Mouse (Mus musculus) heart, adult 2 months (tissue): ENCODE data around the gene Rabl2. TPM values are rescaled to one million over a fixed set of nuclear protein-coding genes. Genes with fewer than 3 reads are reported as not detected.

ENCODE experiments used
- DNase-seq, 2 experiments: peaks; one replicate each; pipeline ENCODE4 v3.0.0; 2021
- H3K27ac ChIP-seq: fragments of 200-600 bp; 2 replicates; pipeline ENCODE4 v1.8.1; 2022
- H3K27me3 ChIP-seq: fragments of 200-500 bp; 2 replicates; pipeline ENCODE4 v1.6.1; 2012; ENCODE audit warnings: mild to moderate bottlenecking, low read length, inconsistent platforms, mixed read lengths; ENCODE audit not compliant: control insufficient read depth, insufficient read depth
- H3K36me3 ChIP-seq: fragments of 200-500 bp; 2 replicates; pipeline ENCODE4 v1.6.1; 2012; ENCODE audit warnings: low read length, inconsistent platforms; ENCODE audit not compliant: control insufficient read depth, insufficient read depth
- H3K4me1 ChIP-seq: fragments of 200-500 bp; 2 replicates; pipeline ENCODE4 v1.6.1; 2011; ENCODE audit warnings: low read length; ENCODE audit not compliant: control insufficient read depth, insufficient read depth
- H3K4me3 ChIP-seq: fragments of 200-600 bp; 2 replicates; pipeline ENCODE4 v1.8.1; 2022
- H3K79me2 ChIP-seq: fragments of 200-500 bp; replicated peaks from 2 replicates; pipeline ENCODE4 v1.6.1; 2012; ENCODE audit warnings: mild to moderate bottlenecking, inconsistent platforms, low read length, moderate library complexity, mixed read lengths; ENCODE audit not compliant: control insufficient read depth, insufficient read depth
- H3K9ac ChIP-seq: fragments of 200-500 bp; 2 replicates; pipeline ENCODE4 v1.6.1; 2012; ENCODE audit warnings: low read depth, mild to moderate bottlenecking, control low read depth, inconsistent platforms, low read length, mixed read lengths
- CTCF ChIP-seq: fragments of 200-600 bp; IDR thresholded peaks from 2 replicates; pipeline ENCODE4 v1.8.1; 2022; ENCODE audit warnings: antibody characterized with exemption, mild to moderate bottlenecking, moderate library complexity
- EP300 ChIP-seq: fragments of 200-500 bp; IDR thresholded peaks from 2 replicates; pipeline ENCODE4 v1.6.1; 2011; ENCODE audit warnings: low read depth, low read length, control low read depth; ENCODE audit not compliant: insufficient read depth
- POLR2A ChIP-seq: fragments of 200-500 bp; IDR thresholded peaks from 2 replicates; pipeline ENCODE4 v1.6.1; 2011; ENCODE audit warnings: mild to moderate bottlenecking, low read depth, low read length, control low read depth; ENCODE audit not compliant: insufficient read depth
- WGBS: fragments of 180-500 bp; shearing (Covaris S2); methylation state at CpG from one replicate; pipeline ENCODE4 v1.1.7; 2018; 5-methylcytosine and 5-hydroxymethylcytosine counted together
- intact Hi-C: fragments of 180-260 bp; cut with DNase I; formaldehyde crosslinking; loops from one replicate; pipeline ENCODE4 v1.15.1; 2025
- long read RNA-seq: library from polyadenylated mRNA; stranded (forward); transcript quantifications from one replicate; pipeline ENCODE4 v2.0.0, GENCODE M21; 2021
- polyA plus RNA-seq: library from polyadenylated mRNA; depleted of rRNA; stranded (reverse); fragments of >200 nt; gene quantifications from 2 replicates; pipeline ENCODE4 v1.2.3, GENCODE M21; 2012; rRNA removed
- total RNA-seq, 2 experiments: library from RNA; stranded (reverse); gene quantifications; 2 replicates each; pipeline ENCODE4 v1.2.3; 2021

Gene Rabl2
- total RNA-seq (1 to 10 TPM; 3.7 to 4.2 TPM), polyA plus RNA-seq (5.2 and 11.0 TPM in 2 replicates)
- long read RNA-seq, partial matches to known transcripts = 0 of 4 reads
- long read RNA-seq, other reads (novel, unspliced or antisense) = 1 of 4 reads

DNA sequence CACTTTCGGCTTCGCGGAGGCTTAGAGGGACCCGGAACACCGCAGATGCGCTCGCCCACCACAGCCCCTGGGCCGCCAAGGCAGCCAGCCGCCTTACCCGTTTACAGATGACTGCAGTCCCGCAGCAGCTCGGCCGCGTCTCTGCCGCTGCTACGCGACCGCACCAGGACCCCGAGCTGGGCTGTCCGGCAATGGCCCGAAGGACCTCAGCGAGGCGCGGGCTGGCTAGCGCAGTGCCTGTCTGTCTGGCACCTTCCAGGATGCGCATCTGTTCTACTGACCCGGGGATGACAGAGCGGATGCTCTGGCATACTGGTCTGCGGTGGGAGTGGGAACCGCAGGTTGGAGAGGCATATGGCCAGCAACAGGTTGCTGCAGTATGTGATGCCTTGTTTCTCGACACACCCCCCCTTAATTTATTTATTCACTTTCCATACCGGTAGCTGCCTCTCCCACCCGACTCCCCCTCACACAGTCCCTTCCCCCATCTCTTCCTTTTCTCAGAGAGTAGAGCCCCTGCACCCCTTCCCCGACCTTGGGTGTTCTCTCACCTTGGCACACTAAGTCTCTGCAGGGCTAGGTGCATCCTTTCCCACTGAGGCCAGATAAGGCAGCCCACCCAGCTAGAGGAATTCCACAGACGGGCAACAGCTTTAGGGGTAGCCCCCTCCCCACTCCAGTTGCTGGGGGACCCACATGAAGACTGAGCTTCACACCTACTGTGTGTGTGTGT is at the start of gene Rabl2:
Rabl2 (minus strand) TSS at position 201 of the 733 bp plus-strand sequence.
- WGBS = under 1% methylated on average over 35 of the region's 35 CpGs
- TF ChIP-seq CTCF = peak; percentile 44
- peak; percentile 56 for TF ChIP-seq POLR2A
- TF ChIP-seq EP300 = 0 out of 2 replicates have a peak, but pooled peaks have one; percentile 76
- Histone ChIP-seq H3K9ac (peak within 1 kb of the TSS; percentile 77), H3K27ac (peak within 1 kb of the TSS; percentile 10), H3K4me3 (peak within 1 kb of the TSS; percentile 60), H3K79me2 (no peaks in the 10 kb centered on the region), H3K4me1 (peaks cover 1% of the 10 kb centered on the region), H3K36me3 (no peaks in the 10 kb centered on the region), H3K27me3 (no peaks in the 10 kb centered on the region)
- DNase-seq = peak; percentile 90 to 92
- intact Hi-C loops = no loop called here

DNA sequence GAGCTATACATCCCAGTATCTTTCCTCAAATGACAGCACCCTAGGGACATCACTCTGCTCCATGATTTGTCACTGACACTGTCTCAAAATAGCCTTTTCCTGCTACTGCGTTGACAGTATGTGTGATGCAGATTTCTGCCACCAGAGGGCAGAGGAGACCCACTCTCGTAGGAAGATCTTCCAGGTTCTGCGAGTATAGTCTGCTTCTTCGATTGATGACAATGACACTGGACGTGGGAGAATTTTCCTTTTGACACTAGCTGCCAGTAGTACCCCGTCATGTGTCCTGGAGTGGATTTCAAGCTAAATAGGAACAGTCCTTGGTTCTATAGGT is 31.9 kb upstream of the Rabl2 start:
- TF ChIP-seq POLR2A (no peak), EP300 (peak; percentile 61; the same call in 1 of the 2 replicates), CTCF (peak; percentile 98)
- Histone ChIP-seq H3K36me3 (no peaks in the 10 kb centered on the region), H3K4me1 (no peaks in the 10 kb centered on the region; the same call in 1 of the 2 replicates), H3K27me3 (no peaks in the 10 kb centered on the region), H3K4me3 (no peak overlapping the region), H3K9ac (no peak overlapping the region), H3K27ac (no peak overlapping the region), H3K79me2 (no peaks in the 10 kb centered on the region)
- intact Hi-C loops = loop anchor here (5.0 kb wide), 1 partner anchor 594 kb away; no protein-coding TSS in a partner anchor
- peak; percentile 41 to 66 for DNase-seq
- 5% methylated on average over 6 of the region's 6 CpGs for WGBS

DNA sequence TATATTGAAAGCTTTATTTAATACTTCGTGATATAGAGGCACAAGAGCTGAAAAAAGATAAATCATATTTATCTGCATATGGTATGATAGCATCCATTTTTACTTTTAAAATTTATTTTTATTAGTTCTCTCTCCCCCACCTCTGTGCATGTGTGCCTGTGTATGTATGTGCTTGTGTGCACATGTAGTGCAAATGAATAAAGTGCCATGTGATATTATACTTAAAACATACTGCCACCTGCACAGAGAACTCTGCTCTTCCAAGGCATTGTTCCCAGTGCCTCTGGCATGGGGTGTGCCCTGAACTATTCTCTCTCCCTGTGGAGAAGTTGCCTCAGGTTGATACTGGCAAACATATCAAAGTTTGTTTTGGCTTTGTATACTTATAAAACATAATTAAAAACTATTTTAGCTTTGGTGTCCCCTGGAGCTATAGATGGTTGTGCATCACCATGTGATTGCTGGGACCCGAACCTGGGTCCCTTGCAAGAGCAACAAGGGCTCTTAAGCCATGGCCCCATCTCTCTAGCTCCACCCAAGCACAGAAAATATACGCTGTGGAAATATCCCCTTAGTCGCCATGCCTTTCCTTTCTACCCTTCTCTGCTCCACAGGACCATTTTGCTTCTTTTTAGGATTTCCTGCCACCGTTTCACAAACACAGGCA is 31.4 kb upstream of the Rabl2 start:
- no peaks in the 10 kb centered on the region for H3K27me3 ChIP-seq
- H3K4me3 ChIP-seq = no peak overlapping the region
- intact Hi-C loops = loop anchor here (5.0 kb wide), 1 partner anchor 594 kb away; no protein-coding TSS in a partner anchor
- H3K4me1 ChIP-seq = no peaks in the 10 kb centered on the region; the same call in 1 of the 2 replicates
- H3K27ac ChIP-seq = no peak overlapping the region
- no peak for DNase-seq
- WGBS = 38% methylated on average over 5 of the region's 5 CpGs
- no peaks in the 10 kb centered on the region for H3K36me3 ChIP-seq
- H3K79me2 ChIP-seq = no peaks in the 10 kb centered on the region
- TF ChIP-seq CTCF = no peak
- no peak for TF ChIP-seq EP300
- TF ChIP-seq POLR2A = no peak
- no peak overlapping the region for H3K9ac ChIP-seq

DNA sequence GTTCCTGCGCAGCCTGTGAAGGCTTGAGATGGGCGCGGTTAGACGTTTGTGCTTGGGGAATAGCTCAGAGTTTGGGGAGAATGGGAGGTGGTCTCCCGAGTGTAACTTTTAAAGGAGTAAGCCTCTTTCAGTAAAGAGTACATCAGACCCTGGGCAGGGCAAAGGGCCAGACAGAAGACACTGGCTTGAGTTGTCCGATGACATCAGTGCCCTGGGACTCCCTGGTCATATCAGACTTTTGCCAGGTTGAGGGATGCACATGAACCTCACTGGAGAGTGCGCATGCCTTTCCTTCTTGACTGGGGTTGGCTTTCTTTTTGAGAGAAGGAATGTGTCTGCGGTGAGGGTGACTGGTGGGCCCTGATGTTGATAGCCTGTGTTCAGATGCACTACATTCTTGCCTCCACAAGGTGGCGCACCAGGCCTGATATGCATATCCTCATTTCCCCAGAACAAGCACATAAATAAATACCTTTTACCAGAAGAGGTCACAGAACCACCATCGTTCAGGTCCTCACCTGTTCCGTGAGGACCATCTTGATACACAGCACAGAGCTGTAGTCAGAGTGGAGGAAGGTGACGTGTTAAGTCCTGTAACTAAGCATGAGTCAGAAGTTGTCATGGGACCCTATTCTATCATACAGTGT is 30.7 kb upstream of the Rabl2 start:
- WGBS = 77% methylated on average over 12 of the region's 12 CpGs
- intact Hi-C loops = loop anchor here (5.0 kb wide), 1 partner anchor 595 kb away; no protein-coding TSS in a partner anchor
- Histone ChIP-seq H3K4me1 (no peaks in the 10 kb centered on the region; the same call in 1 of the 2 replicates), H3K9ac (no peak overlapping the region), H3K79me2 (no peaks in the 10 kb centered on the region), H3K27ac (no peak overlapping the region), H3K4me3 (no peak overlapping the region), H3K36me3 (no peaks in the 10 kb centered on the region), H3K27me3 (no peaks in the 10 kb centered on the region)
- TF ChIP-seq POLR2A (no peak), EP300 (no peak), CTCF (peak; percentile 81)
- DNase-seq = peak in 1 of 2 experiments; percentile 32

DNA sequence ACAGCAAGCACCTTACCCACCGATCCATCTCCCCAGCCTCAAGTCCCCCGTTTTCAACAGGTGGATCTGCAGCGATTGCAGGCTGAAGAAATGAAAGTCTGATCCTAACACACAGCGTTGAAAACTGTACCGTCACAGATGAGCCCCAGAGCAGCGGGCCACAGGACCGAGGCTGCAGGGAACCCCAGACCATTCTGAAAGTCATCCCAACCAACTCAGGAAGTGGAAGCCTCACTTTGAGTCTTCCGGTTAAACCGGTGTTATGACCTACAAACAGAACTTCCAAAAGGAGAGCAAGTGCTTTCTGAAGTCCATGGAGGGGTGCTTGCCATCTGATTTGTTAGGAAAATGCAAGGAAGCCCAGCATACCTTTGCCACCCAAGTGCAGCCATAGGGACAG is 16.2 kb upstream of the Rabl2 start:
- intact Hi-C loops = no loop called here
- TF ChIP-seq EP300 = no peak
- no peak for TF ChIP-seq CTCF
- TF ChIP-seq POLR2A = no peak
- no peaks in the 10 kb centered on the region for H3K27me3 ChIP-seq
- no peaks in the 10 kb centered on the region for H3K4me1 ChIP-seq
- no peak overlapping the region for H3K27ac ChIP-seq
- WGBS = 68% methylated on average over 9 of the region's 9 CpGs
- no peak for DNase-seq
- no peaks in the 10 kb centered on the region for H3K79me2 ChIP-seq
- H3K9ac ChIP-seq = no peak overlapping the region
- no peak overlapping the region for H3K4me3 ChIP-seq
- H3K36me3 ChIP-seq = no peaks in the 10 kb centered on the region
